Mouse (Mus musculus): ENCODE measurements at regions not wholly inside any gene's neighbourhood (a gene's known extent, or its start where the extent isn't known, plus 50 kb on each side); places are given as distances from the start of the nearest gene placed in this dataset.
"Not testable (repeated sequence)": the region's sequence is repeated elsewhere in the genome, so short reads cannot be mapped to it uniquely, and the experiment has no call there.

DNA sequence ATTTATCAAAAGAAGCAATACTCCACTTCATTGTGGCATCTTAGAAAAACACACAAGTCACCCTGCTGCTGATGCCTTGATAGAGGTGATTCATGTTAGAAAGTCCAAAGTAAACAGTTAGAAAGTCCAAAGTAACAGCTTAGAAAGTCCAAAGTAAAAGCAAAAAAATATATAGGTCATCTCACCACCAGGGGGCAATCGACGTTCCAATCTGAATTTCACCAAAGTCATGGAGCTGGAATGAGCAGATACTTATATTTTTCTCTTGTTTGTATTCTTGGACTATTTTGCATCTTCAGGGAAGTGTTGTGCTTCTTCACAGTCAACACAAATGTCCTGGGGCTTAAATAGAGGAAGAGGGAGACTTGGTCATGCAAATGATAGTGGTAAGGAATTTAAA lies 241.3 kb downstream of the Bmp2 start:
- Histone ChIP-seq H3K4me3 (ENCODE audit: low read depth, low read length) (no peak overlapping the region), H3K9me3 (replicated peaks; ENCODE audit: control insufficient read depth, insufficient read depth, low read length, poor library complexity, severe bottlenecking) (no peaks in the 10 kb centered on the region)
- no peak for TF ChIP-seq POLR2A (IDR thresholded peaks at IDR 0.05; ENCODE audit: insufficient read depth, low read length)

DNA sequence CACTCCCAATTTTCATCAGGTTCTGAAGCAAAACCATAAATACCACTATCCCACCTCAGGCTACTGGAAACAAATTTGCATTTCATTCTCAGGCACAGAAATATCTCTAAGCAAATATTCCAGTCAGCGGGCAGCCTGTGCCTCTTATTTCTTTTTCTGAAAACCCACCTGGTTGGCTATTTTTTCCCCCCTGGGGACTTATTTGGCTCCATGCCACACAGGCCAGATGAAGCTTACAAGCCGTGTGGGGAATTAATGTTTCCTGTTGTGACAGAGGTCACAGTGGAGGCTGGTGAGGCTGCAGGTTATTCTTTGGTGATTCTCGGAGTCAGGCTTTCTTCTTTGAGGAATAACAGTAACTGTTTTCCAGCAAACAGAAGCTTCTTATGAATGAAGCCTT lies 250.7 kb downstream of the Bmp2 start:
- no peak for TF ChIP-seq EP300 (IDR thresholded peaks at IDR 0.05; ENCODE audit: insufficient read depth, low read depth, low read length)
- TF ChIP-seq POLR2A (IDR thresholded peaks at IDR 0.05; ENCODE audit: insufficient read depth, low read length) = no peak
- no peak for TF ChIP-seq CTCF (IDR thresholded peaks at IDR 0.05; ENCODE audit: low read depth, low read length)

More for the DNA sequence above, 241.3 kb downstream of the Bmp2 start:
- H3K4me1 ChIP-seq (ENCODE audit: control insufficient read depth, insufficient read depth, low read length) = no peaks in the 10 kb centered on the region
- H3K27me3 ChIP-seq (ENCODE audit: control insufficient read depth, insufficient read depth, low read length, poor library complexity, severe bottlenecking) = no peaks in the 10 kb centered on the region
- no peak overlapping the region for H3K27ac ChIP-seq (ENCODE audit: insufficient read depth, low read length)
- H3K9ac ChIP-seq (ENCODE audit: low read depth, poor library complexity, severe bottlenecking) = no peak overlapping the region
- no peaks in the 10 kb centered on the region for H3K36me3 ChIP-seq (ENCODE audit: control insufficient read depth, insufficient read depth, low read length, poor library complexity, severe bottlenecking)

DNA sequence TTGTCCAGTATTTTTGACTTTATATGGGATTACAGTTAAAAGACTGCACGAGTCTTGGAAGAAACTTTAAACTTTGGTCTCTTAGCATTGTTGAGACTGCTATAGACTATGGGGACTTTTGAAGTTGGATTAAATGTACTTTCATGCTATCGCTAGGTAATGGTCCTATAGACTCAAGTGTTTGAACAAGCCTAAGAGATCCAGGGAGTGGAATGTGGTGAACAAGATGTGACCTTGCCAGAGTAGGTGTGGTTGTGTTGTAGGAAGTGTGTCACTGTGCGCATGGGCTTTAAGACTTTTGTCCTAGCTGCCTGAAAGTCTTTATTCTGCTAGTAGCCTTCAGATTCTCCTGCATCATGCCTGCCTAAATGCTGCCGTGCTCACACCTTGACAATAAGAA lies 269.5 kb downstream of the Bmp2 start:
- no peaks in the 10 kb centered on the region for H3K36me3 ChIP-seq (ENCODE audit: control insufficient read depth, insufficient read depth, low read length, poor library complexity, severe bottlenecking)
- H3K9ac ChIP-seq (ENCODE audit: low read depth, poor library complexity, severe bottlenecking) = no peak overlapping the region
- no peak overlapping the region for H3K27ac ChIP-seq (ENCODE audit: insufficient read depth, low read length)
- no peak overlapping the region for H3K4me3 ChIP-seq (ENCODE audit: low read depth, low read length)
- no peak for TF ChIP-seq POLR2A (IDR thresholded peaks at IDR 0.05; ENCODE audit: insufficient read depth, low read length)
- no peak for TF ChIP-seq CTCF (IDR thresholded peaks at IDR 0.05; ENCODE audit: low read depth, low read length)
- no peak for TF ChIP-seq EP300 (IDR thresholded peaks at IDR 0.05; ENCODE audit: insufficient read depth, low read depth, low read length)
- H3K9me3 ChIP-seq (replicated peaks; ENCODE audit: control insufficient read depth, insufficient read depth, low read length, poor library complexity, severe bottlenecking) = no peaks in the 10 kb centered on the region
- no peaks in the 10 kb centered on the region for H3K4me1 ChIP-seq (ENCODE audit: control insufficient read depth, insufficient read depth, low read length)
- no peaks in the 10 kb centered on the region for H3K27me3 ChIP-seq (ENCODE audit: control insufficient read depth, insufficient read depth, low read length, poor library complexity, severe bottlenecking)

More for the DNA sequence above, 250.7 kb downstream of the Bmp2 start:
- H3K9ac ChIP-seq (ENCODE audit: low read depth, poor library complexity, severe bottlenecking) = no peak overlapping the region
- no peaks in the 10 kb centered on the region for H3K36me3 ChIP-seq (ENCODE audit: control insufficient read depth, insufficient read depth, low read length, poor library complexity, severe bottlenecking)
- no peaks in the 10 kb centered on the region for H3K9me3 ChIP-seq (replicated peaks; ENCODE audit: control insufficient read depth, insufficient read depth, low read length, poor library complexity, severe bottlenecking)
- no peaks in the 10 kb centered on the region; the same call in 1 of the 2 replicates for H3K27me3 ChIP-seq (ENCODE audit: control insufficient read depth, insufficient read depth, low read length, poor library complexity, severe bottlenecking)
- H3K4me1 ChIP-seq (ENCODE audit: control insufficient read depth, insufficient read depth, low read length) = no peaks in the 10 kb centered on the region
- no peak overlapping the region for H3K27ac ChIP-seq (ENCODE audit: insufficient read depth, low read length)
- H3K4me3 ChIP-seq (ENCODE audit: low read depth, low read length) = no peak overlapping the region

DNA sequence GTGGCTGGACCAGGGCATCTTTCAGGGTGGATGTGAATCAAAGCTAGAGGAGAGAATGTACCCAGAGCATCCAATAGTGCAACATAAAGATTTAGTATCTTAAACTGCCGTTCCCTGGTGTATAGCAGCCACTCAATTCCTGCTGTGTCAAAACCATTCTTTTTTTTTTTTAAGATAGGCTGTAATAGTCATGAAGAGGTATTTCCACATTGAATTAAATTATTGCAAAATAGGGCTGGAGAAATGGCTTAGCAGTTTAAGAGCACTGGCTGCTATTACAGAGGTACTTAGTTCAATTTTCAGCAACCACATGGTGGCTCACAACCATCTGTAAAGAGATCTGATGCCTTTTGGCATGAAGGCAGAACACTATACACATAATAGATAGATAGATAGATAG lies 277.4 kb downstream of the Bmp2 start:
- Histone ChIP-seq H3K27me3 (ENCODE audit: control insufficient read depth, insufficient read depth, low read length, poor library complexity, severe bottlenecking) (no peaks in the 10 kb centered on the region), H3K4me1 (ENCODE audit: control insufficient read depth, insufficient read depth, low read length) (no peaks in the 10 kb centered on the region), H3K27ac (ENCODE audit: insufficient read depth, low read length) (no peak overlapping the region), H3K36me3 (ENCODE audit: control insufficient read depth, insufficient read depth, low read length, poor library complexity, severe bottlenecking) (no peaks in the 10 kb centered on the region), H3K4me3 (ENCODE audit: low read depth, low read length) (no peak overlapping the region), H3K9ac (ENCODE audit: low read depth, poor library complexity, severe bottlenecking) (no peak overlapping the region), H3K9me3 (replicated peaks; ENCODE audit: control insufficient read depth, insufficient read depth, low read length, poor library complexity, severe bottlenecking) (no peaks in the 10 kb centered on the region)
- no peak for TF ChIP-seq CTCF (IDR thresholded peaks at IDR 0.05; ENCODE audit: low read depth, low read length)
- no peak for TF ChIP-seq EP300 (IDR thresholded peaks at IDR 0.05; ENCODE audit: insufficient read depth, low read depth, low read length)
- TF ChIP-seq POLR2A (IDR thresholded peaks at IDR 0.05; ENCODE audit: insufficient read depth, low read length) = no peak

DNA sequence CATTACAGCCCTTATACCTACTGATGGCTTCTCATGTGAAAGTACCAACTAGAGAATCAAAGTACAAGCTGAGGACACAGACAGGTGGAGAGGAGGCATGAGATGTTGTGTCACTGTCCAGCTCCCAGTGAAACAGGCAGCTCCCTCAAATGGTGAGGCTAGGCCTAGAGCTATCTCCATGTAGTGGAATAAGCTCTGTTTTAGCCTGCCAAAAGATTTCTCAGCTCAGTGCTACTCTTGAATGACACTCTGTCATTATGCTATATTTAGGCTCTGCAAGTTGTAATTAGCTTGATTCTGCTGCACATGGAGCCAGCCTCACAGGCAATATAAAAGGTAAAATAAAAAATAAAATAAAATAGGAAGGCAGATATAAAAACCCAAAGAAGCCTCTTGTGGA lies 298.5 kb downstream of the Bmp2 start:
- H3K36me3 ChIP-seq (ENCODE audit: control insufficient read depth, insufficient read depth, low read length, poor library complexity, severe bottlenecking) = no peaks in the 10 kb centered on the region
- no peaks in the 10 kb centered on the region for H3K9me3 ChIP-seq (replicated peaks; ENCODE audit: control insufficient read depth, insufficient read depth, low read length, poor library complexity, severe bottlenecking)
- H3K27ac ChIP-seq (ENCODE audit: insufficient read depth, low read length) = no peak overlapping the region
- no peaks in the 10 kb centered on the region for H3K4me1 ChIP-seq (ENCODE audit: control insufficient read depth, insufficient read depth, low read length)
- TF ChIP-seq EP300 (IDR thresholded peaks at IDR 0.05; ENCODE audit: insufficient read depth, low read depth, low read length) (no peak), POLR2A (IDR thresholded peaks at IDR 0.05; ENCODE audit: insufficient read depth, low read length) (no peak), CTCF (IDR thresholded peaks at IDR 0.05; ENCODE audit: low read depth, low read length) (no peak)
- no peak overlapping the region for H3K4me3 ChIP-seq (ENCODE audit: low read depth, low read length)
- no peak overlapping the region for H3K9ac ChIP-seq (ENCODE audit: low read depth, poor library complexity, severe bottlenecking)
- no peaks in the 10 kb centered on the region for H3K27me3 ChIP-seq (ENCODE audit: control insufficient read depth, insufficient read depth, low read length, poor library complexity, severe bottlenecking)

DNA sequence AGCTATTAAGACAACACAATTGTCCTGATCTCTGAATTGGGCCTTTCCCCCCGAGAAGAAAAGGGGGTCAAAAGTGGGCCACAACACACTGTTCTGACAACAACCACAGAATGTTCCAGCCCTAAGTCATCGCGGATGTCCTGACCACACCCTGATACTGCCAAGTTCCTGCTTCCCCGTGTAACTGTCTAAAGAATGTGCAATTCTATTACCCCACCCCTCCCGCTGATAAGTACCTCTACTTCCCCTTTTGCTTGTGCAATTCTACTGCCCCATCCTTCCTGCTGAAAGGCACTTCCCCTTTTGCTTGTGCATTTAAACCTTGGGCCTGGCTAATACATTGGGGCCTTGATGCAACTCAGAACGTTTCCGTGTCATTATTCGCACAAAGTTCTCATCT lies 323.0 kb downstream of the Bmp2 start:
- H3K4me3 ChIP-seq (ENCODE audit: low read depth, low read length); H3K9me3 ChIP-seq (replicated peaks; ENCODE audit: control insufficient read depth, insufficient read depth, low read length, poor library complexity, severe bottlenecking); H3K4me1 ChIP-seq (ENCODE audit: control insufficient read depth, insufficient read depth, low read length); H3K36me3 ChIP-seq (ENCODE audit: control insufficient read depth, insufficient read depth, low read length, poor library complexity, severe bottlenecking); H3K27me3 ChIP-seq (ENCODE audit: control insufficient read depth, insufficient read depth, low read length, poor library complexity, severe bottlenecking); H3K9ac ChIP-seq (ENCODE audit: low read depth, poor library complexity, severe bottlenecking); H3K27ac ChIP-seq (ENCODE audit: insufficient read depth, low read length): not testable (repeated sequence)

All from ES-Bruce4 (cell line).